Mouse (Mus musculus) urinary bladder, postnatal 14 days (tissue): ENCODE measurements at regions not wholly inside any gene's neighbourhood (a gene's known extent, or its start where the extent isn't known, plus 50 kb on each side); places are given as distances from the start of the nearest gene placed in this dataset.

Experiments
- DNase-seq: peaks from one replicate; pipeline ENCODE4 v3.0.0; 2021; ENCODE audit warnings: low spot score

DNA sequence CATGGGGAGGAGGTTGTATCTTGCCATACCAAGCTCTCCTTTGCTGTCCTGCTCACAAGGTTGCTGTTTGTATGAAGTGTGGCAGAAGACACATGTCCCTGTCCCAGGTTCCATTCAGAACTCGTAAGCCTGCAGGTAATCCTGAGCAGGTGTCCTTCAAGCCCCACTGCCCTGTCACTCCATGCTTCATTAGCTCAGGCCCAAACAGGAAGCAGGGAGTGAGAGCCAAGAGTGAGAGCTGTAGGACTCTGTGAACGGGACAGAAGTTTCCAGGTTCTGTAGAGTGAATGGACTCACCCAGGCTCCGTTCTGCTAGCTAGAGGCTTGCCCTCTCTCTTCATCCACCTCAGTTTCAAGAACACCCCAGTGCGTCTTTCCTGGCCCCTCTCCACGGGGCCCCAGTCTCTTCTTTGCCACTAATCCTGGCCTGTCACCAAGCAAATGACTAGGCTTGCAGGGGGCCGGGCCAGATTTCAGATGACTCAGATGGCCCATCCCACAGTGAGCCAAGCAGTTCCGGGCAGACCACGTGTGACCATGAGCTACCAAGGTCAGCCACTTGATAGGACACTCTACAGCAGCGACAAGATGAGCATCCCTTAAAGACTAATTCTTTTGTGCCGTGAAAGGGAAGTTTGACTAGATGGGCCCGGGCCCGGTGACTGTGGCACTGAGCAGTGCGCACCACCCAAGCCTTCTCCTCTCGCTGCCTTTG is 54.4 kb upstream of the Ubr2 start:
- peak; percentile 47 for DNase-seq

DNA sequence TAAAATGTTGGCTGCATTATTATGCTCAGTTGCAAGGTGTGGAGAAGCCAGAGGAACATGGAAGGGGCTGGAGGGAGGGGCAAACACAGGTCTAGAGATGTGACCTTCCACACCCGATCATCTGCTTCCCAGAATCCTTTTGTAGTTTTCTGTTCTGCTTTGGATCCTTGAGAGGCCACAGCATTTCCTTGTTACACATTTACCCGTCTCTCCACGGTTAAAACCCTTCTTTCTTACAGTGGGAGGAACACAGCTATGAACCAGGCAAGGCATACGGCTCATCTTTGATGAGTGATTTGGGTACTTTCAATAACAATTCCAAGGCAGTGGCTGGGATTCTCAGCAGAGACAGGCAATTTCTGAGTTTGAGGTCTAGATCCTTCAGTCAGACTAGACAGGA is 53.6 kb upstream of the Ubr2 start:
- no peak for DNase-seq

DNA sequence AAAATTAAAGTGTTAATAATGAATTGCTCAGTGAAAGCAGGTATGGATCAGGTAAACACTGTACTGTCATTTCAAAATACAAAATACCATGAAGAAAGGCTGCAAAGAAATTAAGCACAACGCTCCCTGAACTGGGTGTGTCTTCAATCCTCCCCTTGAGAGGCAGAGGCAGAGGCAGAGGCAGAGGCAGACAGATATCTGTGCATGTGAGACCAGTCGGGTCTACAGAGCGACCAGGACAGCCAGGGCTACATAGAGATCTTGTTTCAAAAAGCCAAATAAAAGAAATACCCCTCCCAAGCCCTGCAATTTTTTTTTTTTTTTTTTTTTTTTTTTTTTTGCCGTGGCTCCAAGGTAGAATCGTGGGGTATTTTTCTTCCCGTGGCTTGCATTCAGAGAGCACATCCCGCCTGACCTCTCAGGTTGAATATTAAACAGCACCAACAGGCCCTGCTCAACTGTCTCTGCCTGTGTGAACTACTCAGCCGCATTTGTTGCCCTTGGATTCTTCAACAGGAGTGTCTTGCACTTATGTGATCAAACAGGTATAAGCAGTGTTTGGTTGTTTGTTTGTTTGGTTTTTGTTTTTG is 50.8 kb upstream of the Ubr2 start:
- no peak for DNase-seq
